Mouse (Mus musculus) olfactory bulb, adult 2 months (tissue): ENCODE measurements at regions not wholly inside any gene's neighbourhood (a gene's known extent, or its start where the extent isn't known, plus 50 kb on each side); places are given as distances from the start of the nearest gene placed in this dataset.

ENCODE experiments used
- CTCF ChIP-seq: fragments of 200-500 bp; IDR thresholded peaks from 2 replicates; pipeline ENCODE4 v1.5.1; 2012; ENCODE audit warnings: low read depth, mild to moderate bottlenecking, low read length, moderate library complexity; ENCODE audit not compliant: insufficient read depth
- POLR2A ChIP-seq: fragments of 200-500 bp; IDR thresholded peaks from 2 replicates; pipeline ENCODE4 v1.6.1; 2012; ENCODE audit warnings: mild to moderate bottlenecking, low read depth, low read length, moderate library complexity; ENCODE audit not compliant: insufficient read depth

DNA sequence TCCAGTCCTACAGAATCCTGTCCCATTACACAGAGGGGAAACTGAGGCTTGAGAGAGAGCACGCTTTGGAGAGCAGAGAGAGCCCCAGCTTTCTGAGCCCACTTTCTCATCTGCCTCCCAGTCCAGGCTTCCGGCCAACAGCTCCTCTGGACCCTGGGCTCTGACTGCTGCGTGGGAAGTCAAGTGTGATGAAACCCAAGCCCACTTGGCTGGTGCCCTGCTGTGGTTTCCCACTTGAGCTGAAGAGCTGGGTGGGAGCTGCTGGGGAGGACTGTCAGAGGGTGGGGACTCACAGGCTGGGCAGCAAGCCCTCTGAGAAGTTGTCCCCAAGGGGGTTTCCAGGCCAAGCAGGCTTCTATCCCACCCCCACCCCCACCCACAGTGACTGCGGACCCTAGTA, 139.9 kb upstream of the Haao start:
- no peak for TF ChIP-seq CTCF
- no peak for TF ChIP-seq POLR2A
